Mouse (Mus musculus): Measurements from ENCODE around the gene Creld1.

Gene Creld1

DNA sequence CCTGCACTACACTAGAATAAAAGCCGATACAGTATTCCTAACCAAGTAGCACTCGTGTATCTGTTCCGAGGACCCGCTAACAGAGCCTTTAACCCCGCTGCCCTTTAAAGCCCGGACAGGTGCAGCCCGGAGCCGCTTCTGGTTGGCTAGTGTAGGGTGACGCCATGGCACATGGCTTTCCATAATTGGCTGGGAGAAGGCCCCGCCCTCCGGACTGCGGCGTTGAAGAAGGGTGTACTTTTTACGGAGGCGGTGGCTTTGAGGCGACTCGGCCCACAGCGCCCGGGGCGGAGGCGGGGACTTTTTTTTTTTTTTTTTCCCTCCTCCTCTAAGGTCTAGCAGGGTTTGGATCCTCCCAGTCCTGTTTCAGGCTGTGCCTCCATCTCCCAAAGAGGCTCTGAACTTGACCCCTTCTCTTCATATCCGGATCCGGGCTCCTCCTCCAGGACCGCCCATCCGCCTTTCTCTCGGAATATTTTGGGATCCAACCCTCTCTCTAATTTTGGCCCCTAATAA lies at the start of gene Creld1:
Creld1 (plus strand) TSS at position 198 of the 516 bp plus-strand sequence.
- no peak for DNase-seq (ENCODE audit: extremely low read depth, insufficient read length, low spot score)

- no peak for DNase-seq (ENCODE audit: extremely low read depth, insufficient read length, low spot score)
Measured at GRCm38 (mm10) chr6:113433661-113434060, 49.4 kb upstream of the Creld1 start.

DNA sequence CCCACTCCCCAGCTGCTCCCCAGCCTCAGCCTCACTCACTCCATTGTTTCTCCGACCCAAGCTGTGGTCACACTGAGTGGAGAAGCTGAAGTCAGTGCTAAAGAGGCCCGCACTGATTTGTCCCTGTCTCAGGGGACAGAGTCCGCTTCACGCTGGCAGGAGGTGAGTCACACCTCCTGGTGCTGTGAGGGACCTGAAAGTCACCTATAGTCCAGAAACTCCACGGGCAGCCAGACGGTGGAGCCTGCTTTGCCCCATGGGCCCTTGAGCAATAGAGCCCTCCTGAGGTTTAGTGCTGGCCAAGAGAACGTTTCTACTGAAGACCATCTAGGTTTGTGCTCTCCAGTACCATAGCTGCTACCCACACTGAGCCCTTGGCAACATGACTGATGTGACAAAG lies 48.4 kb upstream of the Creld1 start:
- DNase-seq (ENCODE audit: extremely low read depth, insufficient read length, low spot score), result no peak

GRCm38 (mm10) chr6:113435664-113436205 lies 47.4 kb upstream of the Creld1 start, which contains the start of gene Cidec:
Cidec (minus strand) TSS chr6:113435760.
- DNase-seq (ENCODE audit: extremely low read depth, insufficient read length, low spot score), result no peak

- no peak for DNase-seq (ENCODE audit: extremely low read depth, insufficient read length, low spot score)
Measured at GRCm38 (mm10) chr6:113437135-113437534, 46.0 kb upstream of the Creld1 start.

DNA sequence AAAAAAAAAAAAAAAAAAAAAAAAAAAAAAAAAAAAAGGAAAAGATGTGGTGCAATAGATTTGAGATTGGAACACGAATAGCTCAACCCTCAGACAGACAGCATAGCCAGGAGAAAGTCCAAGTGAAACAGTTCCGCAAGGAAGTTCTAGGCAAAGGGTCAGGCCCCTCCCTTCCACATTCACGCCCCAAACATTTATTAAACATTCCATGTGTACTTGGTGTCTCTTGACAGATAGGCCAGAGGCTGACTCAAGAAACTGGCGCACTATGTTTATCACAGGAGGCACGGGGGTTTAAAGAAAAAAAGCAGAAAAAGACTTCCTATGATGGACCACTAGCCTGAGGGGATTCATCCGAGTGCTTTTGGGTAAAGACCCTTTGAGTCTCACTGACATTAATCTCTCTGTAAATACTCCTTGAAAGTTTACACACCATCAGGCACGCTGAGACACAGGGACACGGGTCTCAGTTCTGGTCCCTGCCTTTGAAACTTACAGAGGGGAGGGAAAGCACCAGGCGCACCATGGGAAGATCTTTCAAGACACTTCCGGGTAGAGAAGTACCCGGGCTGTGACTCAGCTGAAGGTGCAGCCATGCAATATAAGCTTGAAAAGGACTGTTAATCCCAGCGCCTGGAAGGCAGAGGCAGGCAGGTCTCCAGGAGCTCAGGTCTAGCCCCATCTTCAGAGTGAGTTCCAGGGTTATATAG lies 44.2 kb upstream of the Creld1 start:
- no peak for DNase-seq (ENCODE audit: extremely low read depth, insufficient read length, low spot score)

DNA sequence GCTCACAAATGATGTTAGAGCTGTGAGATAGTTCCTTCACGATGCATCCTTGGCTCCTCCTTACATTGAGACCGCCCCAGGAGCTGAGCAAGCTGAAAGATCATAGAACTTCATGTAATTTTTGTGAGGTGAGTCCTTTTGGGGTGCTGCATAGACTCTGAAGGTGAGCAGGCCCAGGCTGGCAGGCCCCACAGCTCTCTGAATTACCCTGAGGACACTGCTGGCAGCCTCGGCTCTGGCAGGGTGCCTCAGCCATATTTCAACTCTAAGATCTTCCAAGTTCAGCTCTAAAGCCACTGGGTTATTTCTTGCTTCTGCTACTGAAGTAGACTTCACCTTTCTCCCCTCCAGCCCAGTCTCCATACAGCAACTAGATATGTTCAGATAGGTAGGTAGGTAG lies 42.4 kb upstream of the Creld1 start:
- no peak for DNase-seq (ENCODE audit: extremely low read depth, insufficient read length, low spot score)

- DNase-seq (ENCODE audit: extremely low read depth, insufficient read length, low spot score), result peak; percentile 70
Measured at GRCm38 (mm10) chr6:113441147-113441680, 41.9 kb upstream of the Creld1 start.

DNA sequence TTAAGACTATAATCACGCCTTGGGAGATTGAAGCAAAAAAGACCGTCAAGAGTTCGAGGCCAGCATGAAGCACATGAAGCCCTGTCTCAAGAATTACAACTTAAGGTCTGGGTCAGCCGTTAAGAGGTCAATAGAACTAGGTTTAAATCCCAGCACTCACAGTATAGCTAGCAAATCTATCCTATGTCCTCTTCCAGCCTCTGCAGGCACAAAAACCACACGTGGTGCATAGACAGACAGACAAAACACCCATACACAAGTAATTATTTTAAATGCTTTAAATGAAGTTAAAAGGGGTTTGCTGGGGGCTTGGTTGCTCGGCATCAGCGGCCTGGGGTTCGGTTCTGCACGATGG lies 41.0 kb upstream of the Creld1 start:
- DNase-seq (ENCODE audit: extremely low read depth, insufficient read length, low spot score), result no peak

DNA sequence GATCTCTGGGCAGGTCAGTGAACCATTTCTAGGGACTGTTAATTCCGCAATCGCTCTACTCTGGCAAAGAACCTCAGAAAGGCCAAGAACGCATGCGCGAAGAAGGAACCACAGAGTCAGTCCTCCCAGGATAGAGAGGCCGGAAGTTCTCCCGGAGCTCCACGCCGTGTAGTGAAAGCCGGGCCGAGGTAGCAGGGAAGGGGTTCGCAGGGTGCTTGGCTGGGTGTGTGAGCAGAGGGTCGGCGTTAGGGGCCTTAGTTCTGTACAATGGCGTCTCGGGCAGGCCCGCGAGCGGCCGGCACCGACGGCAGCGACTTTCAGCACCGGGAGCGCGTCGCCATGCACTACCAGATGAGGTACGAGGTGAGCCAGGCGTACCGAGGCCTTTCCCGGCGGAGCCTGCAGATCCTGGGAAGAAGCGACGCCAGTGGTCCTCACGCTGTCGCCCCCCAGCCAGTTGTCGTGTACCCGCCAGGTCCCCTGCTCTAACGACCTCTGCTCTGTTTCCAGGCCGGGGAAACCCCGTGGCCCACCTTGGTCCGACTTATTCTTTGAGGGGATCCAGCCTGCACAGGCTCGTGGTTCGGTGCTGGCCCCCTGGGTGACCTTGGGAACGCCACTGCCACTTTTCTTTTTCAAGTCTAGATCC lies 40.5 kb upstream of the Creld1 start, which contains the start of gene Jagn1:
Jagn1 (plus strand) TSS at position 128 of the 649 bp plus-strand sequence.
- DNase-seq (ENCODE audit: extremely low read depth, insufficient read length, low spot score), result peak; percentile 87

- no peak for DNase-seq (ENCODE audit: extremely low read depth, insufficient read length, low spot score)
Measured at GRCm38 (mm10) chr6:113443091-113443490, 40.0 kb upstream of the Creld1 start.

GRCm38 (mm10) chr6:113444207-113444965 lies 38.7 kb upstream of the Creld1 start:
- no peak for DNase-seq (ENCODE audit: extremely low read depth, insufficient read length, low spot score)

GRCm38 (mm10) chr6:113447639-113448038 lies 35.5 kb upstream of the Creld1 start:
- no peak for DNase-seq (ENCODE audit: extremely low read depth, insufficient read length, low spot score)

DNA sequence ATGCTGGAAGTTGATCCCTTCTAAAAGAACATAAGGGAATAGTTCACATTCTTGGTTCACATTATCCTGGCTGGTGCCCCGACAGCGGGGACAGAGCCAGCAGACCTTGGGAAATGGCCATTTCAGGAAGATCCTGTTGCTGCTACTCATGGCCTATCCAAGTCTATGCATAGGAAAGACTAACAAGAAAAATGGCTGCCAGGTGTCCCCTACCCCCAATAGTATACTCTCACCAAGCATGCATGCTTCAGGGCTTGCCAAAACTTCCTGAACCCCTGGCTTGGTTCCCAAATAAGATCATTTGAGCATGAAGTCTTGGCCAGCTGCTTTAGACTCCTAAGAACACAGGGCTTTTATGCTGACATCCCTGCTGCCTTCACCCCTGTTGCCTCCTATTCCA lies 31.3 kb upstream of the Creld1 start:
- no peak for DNase-seq (ENCODE audit: extremely low read depth, insufficient read length, low spot score)

DNA sequence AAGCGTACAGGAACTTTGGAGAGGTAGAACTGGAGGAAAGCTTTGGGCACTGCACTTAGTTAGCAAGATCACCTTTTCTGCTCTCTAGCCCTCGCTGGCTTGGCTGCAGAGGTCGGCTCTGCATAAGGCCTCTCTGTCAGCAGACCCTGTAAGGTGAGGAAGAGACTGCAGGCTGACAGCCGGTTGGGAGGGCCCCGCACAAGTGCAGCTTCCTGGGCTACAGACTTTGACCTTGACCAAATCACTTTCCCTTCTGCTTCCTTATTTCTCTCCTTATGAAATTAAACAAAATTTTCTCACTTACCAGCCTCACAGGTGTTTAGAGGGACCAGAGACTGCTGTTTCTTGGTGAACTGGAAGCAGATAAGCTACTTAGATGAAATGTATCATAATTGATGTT lies 28.1 kb upstream of the Creld1 start:
- DNase-seq (ENCODE audit: extremely low read depth, insufficient read length, low spot score), result no peak

DNA sequence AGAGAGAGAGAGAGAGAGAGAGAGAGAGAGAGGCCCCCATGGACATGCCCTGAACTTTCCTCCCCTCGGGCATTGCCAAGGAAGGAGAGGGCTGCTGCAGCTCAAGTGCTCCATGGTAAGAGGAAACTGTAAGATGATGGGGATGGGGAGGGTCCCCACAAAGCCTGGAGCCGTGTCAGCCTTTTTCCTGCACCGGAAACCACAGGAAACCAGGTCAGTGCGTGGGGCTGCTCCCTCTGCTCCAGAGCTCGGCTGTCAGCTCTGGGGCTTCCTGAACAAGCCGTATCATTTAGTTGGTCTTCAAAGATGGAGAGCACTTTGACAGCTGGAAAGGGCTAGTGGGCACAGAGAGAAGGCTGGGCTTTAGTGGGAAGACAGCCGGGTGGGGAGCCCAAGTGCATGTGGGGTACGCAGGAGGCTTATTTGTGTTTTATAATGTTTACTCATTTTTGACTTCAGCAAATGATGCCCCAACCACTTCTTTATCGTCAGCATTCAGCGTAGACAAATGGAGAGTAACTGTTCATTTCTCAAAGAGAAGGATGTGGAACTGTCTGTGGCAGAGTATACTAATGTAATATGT lies 25.1 kb upstream of the Creld1 start, which contains the start of gene Il17re:
Il17re (plus strand) TSS at position 533 of the 583 bp plus-strand sequence.
- no peak for DNase-seq (ENCODE audit: extremely low read depth, insufficient read length, low spot score)

- no peak for DNase-seq (ENCODE audit: extremely low read depth, insufficient read length, low spot score)
Measured at GRCm38 (mm10) chr6:113458635-113459034, 24.5 kb upstream of the Creld1 start.

DNA sequence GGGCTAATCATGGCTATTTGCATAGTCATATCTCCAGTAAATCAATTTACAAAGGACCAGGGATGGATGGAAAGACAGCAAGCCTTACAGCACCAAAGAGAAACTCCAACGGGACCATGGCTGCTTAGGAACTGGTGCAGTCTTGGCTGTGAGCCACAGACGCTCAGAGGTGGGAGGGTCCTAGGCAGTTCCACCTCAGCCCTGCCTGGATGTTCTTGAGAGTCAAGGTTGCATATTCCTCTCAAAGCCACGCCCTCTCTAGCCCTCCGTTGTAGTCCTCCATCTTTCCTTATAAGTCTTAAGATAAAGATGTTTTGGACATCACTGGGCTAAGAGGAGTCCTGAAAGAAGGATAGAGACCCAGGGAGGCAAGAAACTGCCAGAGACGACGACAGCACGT lies 19.1 kb upstream of the Creld1 start:
- DNase-seq (ENCODE audit: extremely low read depth, insufficient read length, low spot score), result no peak

GRCm38 (mm10) chr6:113465602-113466001 lies 17.5 kb upstream of the Creld1 start:
- no peak for DNase-seq (ENCODE audit: extremely low read depth, insufficient read length, low spot score)

DNA sequence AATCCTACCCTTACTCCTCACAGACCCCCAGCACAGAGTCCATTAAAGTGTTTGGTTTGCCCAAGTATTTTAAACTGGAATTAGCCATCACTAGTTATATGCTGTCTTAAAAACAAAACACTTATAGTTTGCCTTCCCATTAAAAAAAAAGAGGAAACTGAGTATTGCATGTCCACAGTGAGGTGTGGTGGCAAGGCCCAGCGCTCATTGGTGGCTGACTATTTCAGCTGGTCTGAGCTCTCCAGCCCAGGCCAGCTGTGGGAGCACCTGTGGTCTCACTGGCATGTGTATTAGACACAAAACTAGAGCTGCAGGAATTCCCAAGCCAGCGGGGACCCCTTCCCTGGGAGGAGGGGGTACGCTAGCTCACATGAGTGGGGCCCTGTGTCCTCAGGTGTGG lies 14.6 kb upstream of the Creld1 start:
- no peak for DNase-seq (ENCODE audit: extremely low read depth, insufficient read length, low spot score)
